Mouse (Mus musculus): ENCODE results near the gene Taar6.

Gene Taar6

GRCm38 (mm10) chr10:23985546-23985945 is at the start of gene Taar6:
Gene Taar6, minus strand, starts transcription at chr10:23985646.
- DNase-seq, result no peak

- DNase-seq, result no peak
Measured at GRCm38 (mm10) chr10:24031347-24031746, 45.9 kb upstream of the Taar6 start.

GRCm38 (mm10) chr10:24026922-24027321 is 41.5 kb upstream of the Taar6 start, which contains the start of gene Taar7d:
Gene Taar7d, plus strand, starts transcription at chr10:24027222.
- DNase-seq, result no peak

- DNase-seq, result no peak
Measured at GRCm38 (mm10) chr10:24008143-24008542, 22.7 kb upstream of the Taar6 start.

GRCm38 (mm10) chr10:24007034-24007433 is 21.6 kb upstream of the Taar6 start:
- no peak for DNase-seq

GRCm38 (mm10) chr10:24006442-24006841 is 21.0 kb upstream of the Taar6 start:
- DNase-seq, result no peak

- no peak for DNase-seq
Measured at GRCm38 (mm10) chr10:23999639-24000038, 14.2 kb upstream of the Taar6 start, which contains the start of gene Taar7b. Gene Taar7b, plus strand, starts transcription at chr10:23999939.

GRCm38 (mm10) chr10:23993381-23993780 is 7.9 kb upstream of the Taar6 start, which contains the start of gene Taar7a:
Gene Taar7a, minus strand, starts transcription at chr10:23993481.
- no peak for DNase-seq

- DNase-seq, result no peak
Measured at GRCm38 (mm10) chr10:23986419-23986818, 973 bp upstream of the Taar6 start.

GRCm38 (mm10) chr10:23978901-23979705 is 6.3 kb downstream of the Taar6 start:
- DNase-seq, result peak; percentile 45 to 59

GRCm38 (mm10) chr10:23977958-23978357 is 7.5 kb downstream of the Taar6 start:
- no peak for DNase-seq

- DNase-seq, result no peak
Measured at GRCm38 (mm10) chr10:23971256-23971655, 14.2 kb downstream of the Taar6 start.

- DNase-seq, result no peak
Measured at GRCm38 (mm10) chr10:23970656-23971165, 14.7 kb downstream of the Taar6 start, which contains the start of gene Taar5. Gene Taar5, plus strand, starts transcription at chr10:23970706.

GRCm38 (mm10) chr10:23964921-23965610 is 20.4 kb downstream of the Taar6 start:
- no peak for DNase-seq

- DNase-seq, result no peak
Measured at GRCm38 (mm10) chr10:23963444-23963843, 22.0 kb downstream of the Taar6 start.

GRCm38 (mm10) chr10:23960444-23960915 is 25.0 kb downstream of the Taar6 start, which contains the start of gene Taar4:
Gene Taar4, plus strand, starts transcription at chr10:23960494.
- no peak for DNase-seq

- DNase-seq, result no peak
Measured at GRCm38 (mm10) chr10:23959071-23959470, 26.4 kb downstream of the Taar6 start.

GRCm38 (mm10) chr10:23951714-23952113 is 33.7 kb downstream of the Taar6 start:
- DNase-seq, result peak; percentile 50

- DNase-seq, result no peak
Measured at GRCm38 (mm10) chr10:23949508-23950005, 35.9 kb downstream of the Taar6 start, which contains the start of gene Taar3. Gene Taar3, plus strand, starts transcription at chr10:23949558.

GRCm38 (mm10) chr10:23948026-23948425 is 37.4 kb downstream of the Taar6 start:
- DNase-seq, result no peak

- DNase-seq, result no peak
Measured at GRCm38 (mm10) chr10:23942465-23942864, 43.0 kb downstream of the Taar6 start.

GRCm38 (mm10) chr10:23938312-23938711 is 47.1 kb downstream of the Taar6 start, which contains the start of gene Taar2:
Gene Taar2, plus strand, starts transcription at chr10:23938572.
- no peak for DNase-seq

GRCm38 (mm10) chr10:23937613-23938012 is 47.8 kb downstream of the Taar6 start:
- DNase-seq, result no peak

All from cerebellum, adult 18-20 months (tissue).